Mouse (Mus musculus) kidney, adult 2 months (tissue): ENCODE measurements around the gene Mex3b. TPM values are rescaled to one million over a fixed set of nuclear protein-coding genes. Genes with fewer than 3 reads are reported as not detected.

Experiments used
- DNase-seq: peaks from one replicate; pipeline ENCODE4 v3.0.0; 2021
- H3K27ac ChIP-seq: fragments of 200-500 bp; 2 replicates; pipeline ENCODE4 v1.5.1; 2012; ENCODE audit warnings: low read depth, low read length, control low read depth, inconsistent platforms; ENCODE audit not compliant: insufficient read depth
- H3K27me3 ChIP-seq: fragments of 200-500 bp; replicated peaks from 2 replicates; pipeline ENCODE4 v1.6.1; 2012; ENCODE audit warnings: mild to moderate bottlenecking, moderate library complexity, low read length, inconsistent platforms; ENCODE audit not compliant: control insufficient read depth, insufficient read depth
- H3K36me3 ChIP-seq: fragments of 200-500 bp; 2 replicates; pipeline ENCODE4 v1.6.1; 2012; ENCODE audit warnings: mild to moderate bottlenecking, moderate library complexity, low read length, inconsistent platforms; ENCODE audit not compliant: control insufficient read depth, insufficient read depth
- H3K4me1 ChIP-seq: fragments of 200-500 bp; 2 replicates; pipeline ENCODE4 v1.6.1; 2011; ENCODE audit warnings: low read length; ENCODE audit not compliant: control insufficient read depth, insufficient read depth
- H3K4me3 ChIP-seq: fragments of 200-500 bp; 2 replicates; pipeline ENCODE4 v1.5.1; 2011; ENCODE audit warnings: mild to moderate bottlenecking, low read depth, low read length, control low read depth; ENCODE audit not compliant: insufficient read depth
- CTCF ChIP-seq: fragments of 200-500 bp; conservative IDR thresholded peaks from 2 replicates; pipeline ENCODE4 v1.5.1; 2011; ENCODE audit warnings: low read depth, mild to moderate bottlenecking, control low read depth, low read length, moderate library complexity, mixed read lengths; ENCODE audit not compliant: insufficient read depth, insufficient read length
- POLR2A ChIP-seq: fragments of 200-500 bp; IDR thresholded peaks from one replicate; pipeline ENCODE4 v1.6.1; 2011; ENCODE audit warnings: low read depth, low read length, control low read depth
- WGBS: fragments of 180-500 bp; shearing (Covaris S2); methylation state at CpG from one replicate; pipeline ENCODE4 v1.1.7; 2018; 5-methylcytosine and 5-hydroxymethylcytosine counted together
- polyA plus RNA-seq: library from polyadenylated mRNA; depleted of rRNA; stranded (reverse); fragments of >200 nt; gene quantifications from 2 replicates; pipeline ENCODE4 v1.2.3, GENCODE M21; 2012

Mex3b gene
- polyA plus RNA-seq, 1 experiment, result 3.7 TPM

GRCm38 (mm10) chr7:82880700-82881099 lies 13.6 kb downstream of the Mex3b start:
- H3K27ac ChIP-seq, result no peak overlapping the region
- WGBS, result 93% methylated on average over 5 of the region's 5 CpGs
- H3K36me3 ChIP-seq, result no peaks in the 10 kb centered on the region
- TF ChIP-seq CTCF (peak; percentile 30; the same call in 1 of the 2 replicates), POLR2A (no peak)
- no peaks in the 10 kb centered on the region for H3K27me3 ChIP-seq
- no peak overlapping the region for H3K4me3 ChIP-seq
- DNase-seq, result no peak
- no peaks in the 10 kb centered on the region for H3K4me1 ChIP-seq

- DNase-seq, result no peak
- Histone ChIP-seq H3K27me3 (no peaks in the 10 kb centered on the region), H3K27ac (no peak overlapping the region), H3K4me1 (no peaks in the 10 kb centered on the region), H3K36me3 (no peaks in the 10 kb centered on the region), H3K4me3 (no peak overlapping the region)
- TF ChIP-seq POLR2A (no peak), CTCF (no peak)
- 78% methylated on average over 6 of the region's 6 CpGs for WGBS
Measured at GRCm38 (mm10) chr7:82890317-82890850, 23.3 kb downstream of the Mex3b start.

- TF ChIP-seq POLR2A, result no peak
- TF ChIP-seq CTCF, result no peak
- Histone ChIP-seq H3K4me1 (no peaks in the 10 kb centered on the region), H3K27me3 (no peaks in the 10 kb centered on the region), H3K4me3 (no peak overlapping the region), H3K36me3 (no peaks in the 10 kb centered on the region), H3K27ac (no peak overlapping the region)
- WGBS, result 39% methylated on average over 1 of the region's 1 CpGs
- no peak for DNase-seq
Measured at GRCm38 (mm10) chr7:82890875-82891515, 23.9 kb downstream of the Mex3b start.

GRCm38 (mm10) chr7:82894366-82894765 lies 27.2 kb downstream of the Mex3b start:
- no peak for TF ChIP-seq POLR2A
- TF ChIP-seq CTCF, result no peak
- WGBS, result 53% methylated on average over 1 of the region's 1 CpGs
- Histone ChIP-seq H3K4me3 (no peak overlapping the region), H3K27me3 (no peaks in the 10 kb centered on the region), H3K36me3 (no peaks in the 10 kb centered on the region), H3K4me1 (no peaks in the 10 kb centered on the region), H3K27ac (no peak overlapping the region)
- DNase-seq, result no peak

- TF ChIP-seq POLR2A (no peak), CTCF (no peak)
- DNase-seq, result peak; percentile 60
- WGBS, result 30% methylated on average over 2 of the region's 2 CpGs
- Histone ChIP-seq H3K27ac (no peak overlapping the region), H3K36me3 (no peaks in the 10 kb centered on the region), H3K4me3 (no peak overlapping the region), H3K27me3 (no peaks in the 10 kb centered on the region), H3K4me1 (no peaks in the 10 kb centered on the region)
Measured at GRCm38 (mm10) chr7:82895606-82896005, 28.5 kb downstream of the Mex3b start.

- WGBS, result 50% methylated on average over 3 of the region's 3 CpGs
- H3K4me3 ChIP-seq, result no peak overlapping the region
- no peaks in the 10 kb centered on the region for H3K36me3 ChIP-seq
- H3K27ac ChIP-seq, result no peak overlapping the region
- H3K27me3 ChIP-seq, result no peaks in the 10 kb centered on the region
- TF ChIP-seq CTCF (no peak), POLR2A (no peak)
- DNase-seq, result no peak
- no peaks in the 10 kb centered on the region for H3K4me1 ChIP-seq
Measured at GRCm38 (mm10) chr7:82896750-82897149, 29.6 kb downstream of the Mex3b start.

- Histone ChIP-seq H3K4me1 (peaks cover 12% of the 10 kb centered on the region), H3K27ac (no peak overlapping the region), H3K27me3 (no peaks in the 10 kb centered on the region), H3K4me3 (no peak overlapping the region), H3K36me3 (no peaks in the 10 kb centered on the region)
- 68% methylated on average over 8 of the region's 8 CpGs for WGBS
- TF ChIP-seq CTCF (no peak), POLR2A (no peak)
- peak; percentile 35 for DNase-seq
Measured at GRCm38 (mm10) chr7:82899459-82900297, 32.5 kb downstream of the Mex3b start.
